Mouse (Mus musculus) forebrain, embryonic 16.5 days (tissue): ENCODE measurements at regions not wholly inside any gene's neighbourhood (a gene's known extent, or its start where the extent isn't known, plus 50 kb on each side); places are given as distances from the start of the nearest gene placed in this dataset.

Experiments used
- ATAC-seq: fragments of 200-750 bp; cut with Nextera tagmentation; 2 replicates; pipeline ENCODE4 v1.8.0; 2017; ENCODE audit warnings: mild to moderate bottlenecking, moderate library complexity
- H3K27ac ChIP-seq: fragments of 300-500 bp; sonication (generic); 2 replicates; pipeline ENCODE4 v1.5.1; 2014; ENCODE audit warnings: low read length, control low read depth
- H3K27me3 ChIP-seq: fragments of 300-500 bp; sonication (generic); replicated peaks from 2 replicates; pipeline ENCODE4 v1.6.1; 2014; ENCODE audit warnings: low read length; ENCODE audit not compliant: control insufficient read depth, insufficient read depth
- H3K36me3 ChIP-seq: fragments of 300-500 bp; sonication (generic); 2 replicates; pipeline ENCODE4 v1.6.1; 2014; ENCODE audit not compliant: control insufficient read depth, insufficient read depth
- H3K4me1 ChIP-seq: fragments of 300-500 bp; sonication (generic); replicated peaks from 2 replicates; pipeline ENCODE4 v1.6.1; 2014; ENCODE audit warnings: low read length; ENCODE audit not compliant: control insufficient read depth, insufficient read depth
- H3K4me2 ChIP-seq: fragments of 300-500 bp; sonication (generic); 2 replicates; pipeline ENCODE4 v1.6.1; 2014; ENCODE audit warnings: mild to moderate bottlenecking, low read length, control low read depth
- H3K4me3 ChIP-seq: fragments of 300-500 bp; sonication (generic); replicated peaks from 2 replicates; pipeline ENCODE4 v1.5.1; 2014; ENCODE audit warnings: mild to moderate bottlenecking, low read length, control low read depth
- H3K9ac ChIP-seq: fragments of 300-500 bp; sonication (generic); replicated peaks from 2 replicates; pipeline ENCODE4 v1.6.1; 2014; ENCODE audit warnings: low read depth, low read length, control low read depth
- H3K9me3 ChIP-seq: fragments of 300-500 bp; sonication (generic); 2 replicates; pipeline ENCODE4 v1.6.1; 2016; ENCODE audit warnings: low read length; ENCODE audit not compliant: control insufficient read depth
- WGBS: fragments of 180-500 bp; shearing (Covaris S2); extraction: QIAGEN DNeasy Blood & Tissue Kit; methylation state at CpG from one replicate; pipeline ENCODE4 v1.1.7; 2014; 5-methylcytosine and 5-hydroxymethylcytosine counted together

- WGBS, result 84% methylated on average over 6 of the region's 6 CpGs
- Histone ChIP-seq H3K9me3 (no peaks in the 10 kb centered on the region), H3K4me3 (no peak overlapping the region), H3K4me2 (no peak overlapping the region), H3K36me3 (no peaks in the 10 kb centered on the region), H3K27ac (no peak overlapping the region), H3K27me3 (no peaks in the 10 kb centered on the region), H3K4me1 (peaks cover 13% of the 10 kb centered on the region), H3K9ac (no peak overlapping the region)
- no peak for ATAC-seq
Observed at GRCm38 (mm10) chr2:21048226-21048625, 79.5 kb upstream of the Arhgap21 start.

GRCm38 (mm10) chr2:21046503-21047116 is 77.9 kb upstream of the Arhgap21 start:
- 41% methylated on average over 9 of the region's 9 CpGs for WGBS
- H3K36me3 ChIP-seq, result no peaks in the 10 kb centered on the region
- no peak overlapping the region for H3K27ac ChIP-seq
- no peak for ATAC-seq
- H3K4me2 ChIP-seq, result no peak overlapping the region
- H3K4me3 ChIP-seq, result no peak overlapping the region
- no peak overlapping the region for H3K9ac ChIP-seq
- peaks cover 15% of the 10 kb centered on the region for H3K4me1 ChIP-seq
- H3K9me3 ChIP-seq, result no peaks in the 10 kb centered on the region
- no peaks in the 10 kb centered on the region for H3K27me3 ChIP-seq

- peaks cover 15% of the 10 kb centered on the region for H3K4me1 ChIP-seq
- H3K9ac ChIP-seq, result no peak overlapping the region
- no peak overlapping the region for H3K27ac ChIP-seq
- H3K9me3 ChIP-seq, result no peaks in the 10 kb centered on the region
- H3K36me3 ChIP-seq, result no peaks in the 10 kb centered on the region
- H3K4me2 ChIP-seq, result no peak overlapping the region
- H3K4me3 ChIP-seq, result no peak overlapping the region
- no peaks in the 10 kb centered on the region for H3K27me3 ChIP-seq
- ATAC-seq, result no peak
- 82% methylated on average over 7 of the region's 7 CpGs for WGBS
Observed at GRCm38 (mm10) chr2:21044781-21045180, 76.1 kb upstream of the Arhgap21 start.

GRCm38 (mm10) chr2:21044007-21044406 is 75.3 kb upstream of the Arhgap21 start:
- Histone ChIP-seq H3K9ac (no peak overlapping the region), H3K9me3 (no peaks in the 10 kb centered on the region), H3K4me2 (no peak overlapping the region), H3K36me3 (no peaks in the 10 kb centered on the region), H3K4me1 (peaks cover 15% of the 10 kb centered on the region), H3K4me3 (no peak overlapping the region), H3K27ac (no peak overlapping the region), H3K27me3 (no peaks in the 10 kb centered on the region)
- 3% methylated on average over 7 of the region's 7 CpGs for WGBS
- ATAC-seq, result peak; percentile 95

GRCm38 (mm10) chr2:21043302-21043701 is 74.6 kb upstream of the Arhgap21 start:
- no peak overlapping the region for H3K9ac ChIP-seq
- H3K27ac ChIP-seq, result no peak overlapping the region
- no peaks in the 10 kb centered on the region for H3K27me3 ChIP-seq
- WGBS, result 8% methylated on average over 4 of the region's 4 CpGs
- no peak overlapping the region for H3K4me2 ChIP-seq
- no peak for ATAC-seq
- H3K4me1 ChIP-seq, result peaks cover 15% of the 10 kb centered on the region
- H3K9me3 ChIP-seq, result no peaks in the 10 kb centered on the region
- no peak overlapping the region for H3K4me3 ChIP-seq
- no peaks in the 10 kb centered on the region for H3K36me3 ChIP-seq

GRCm38 (mm10) chr2:21037607-21038006 is 68.9 kb upstream of the Arhgap21 start:
- no peak for ATAC-seq
- Histone ChIP-seq H3K36me3 (no peaks in the 10 kb centered on the region), H3K9me3 (0 out of 2 replicates have a peak, but pooled peaks cover 2% of the 10 kb centered on the region), H3K4me1 (peaks cover 10% of the 10 kb centered on the region), H3K27me3 (no peaks in the 10 kb centered on the region), H3K9ac (no peak overlapping the region), H3K4me2 (no peak overlapping the region), H3K27ac (no peak overlapping the region), H3K4me3 (no peak overlapping the region)
- WGBS, result 65% methylated on average over 3 of the region's 3 CpGs

GRCm38 (mm10) chr2:21037181-21037580 is 68.5 kb upstream of the Arhgap21 start:
- Histone ChIP-seq H3K36me3 (no peaks in the 10 kb centered on the region), H3K9me3 (0 out of 2 replicates have a peak, but pooled peaks cover 2% of the 10 kb centered on the region), H3K4me3 (no peak overlapping the region), H3K9ac (no peak overlapping the region), H3K27me3 (no peaks in the 10 kb centered on the region), H3K4me1 (peaks cover 10% of the 10 kb centered on the region), H3K4me2 (no peak overlapping the region), H3K27ac (no peak overlapping the region)
- WGBS, result 15% methylated on average over 8 of the region's 8 CpGs
- ATAC-seq, result peak; percentile 54; the same call in 1 of the 2 replicates

- no peaks in the 10 kb centered on the region for H3K27me3 ChIP-seq
- WGBS, result 72% methylated on average over 5 of the region's 5 CpGs
- no peak for ATAC-seq
- H3K36me3 ChIP-seq, result no peaks in the 10 kb centered on the region
- H3K4me3 ChIP-seq, result no peak overlapping the region
- 0 out of 2 replicates have a peak, but pooled peaks cover 2% of the 10 kb centered on the region for H3K9me3 ChIP-seq
- H3K4me1 ChIP-seq, result peaks cover 10% of the 10 kb centered on the region
- no peak overlapping the region for H3K27ac ChIP-seq
- no peak overlapping the region for H3K4me2 ChIP-seq
- H3K9ac ChIP-seq, result no peak overlapping the region
Observed at GRCm38 (mm10) chr2:21035884-21036648, 67.4 kb upstream of the Arhgap21 start.

GRCm38 (mm10) chr2:21034651-21035050 is 66.0 kb upstream of the Arhgap21 start:
- H3K9me3 ChIP-seq, result 0 out of 2 replicates have a peak, but pooled peaks cover 2% of the 10 kb centered on the region
- H3K9ac ChIP-seq, result no peak overlapping the region
- WGBS, result 50% methylated on average over 8 of the region's 8 CpGs
- no peaks in the 10 kb centered on the region for H3K27me3 ChIP-seq
- H3K4me3 ChIP-seq, result no peak overlapping the region
- H3K36me3 ChIP-seq, result no peaks in the 10 kb centered on the region
- ATAC-seq, result no peak
- H3K27ac ChIP-seq, result no peak overlapping the region
- H3K4me2 ChIP-seq, result no peak overlapping the region
- peaks cover 10% of the 10 kb centered on the region for H3K4me1 ChIP-seq
